Mouse (Mus musculus): ENCODE measurements around the gene Rps27l. TPM values are rescaled to one million over a fixed set of nuclear protein-coding genes. Genes with fewer than 3 reads are reported as not detected.

The Rps27l gene
- 272 and 290 TPM in 2 replicates for polyA plus RNA-seq (2012; rRNA removed)

GRCm38 (mm10) chr9:66945647-66946641 lies at the start of gene Rps27l:
Rps27l (plus strand) TSS chr9:66946086.

GRCm38 (mm10) chr9:66919382-66919971 lies 26.4 kb upstream of the Rps27l start, which contains the start of gene Rab8b:
Rab8b (minus strand) TSS chr9:66919687.

GRCm38 (mm10) chr9:66975239-66975645 lies 29.4 kb downstream of the Rps27l start, which contains the start of gene Lactb:
Lactb (minus strand) TSS chr9:66975484.

Other genes starting within 250 kb of the Rps27l start
- 0.16 and 0.32 TPM in 2 replicates for gene Car12, start 232.4 kb upstream of the Rps27l start, polyA plus RNA-seq (2012; rRNA removed)
- 0.51 and 0.63 TPM in 2 replicates for gene Aph1b, start 150.6 kb upstream of the Rps27l start, polyA plus RNA-seq (2012; rRNA removed)
- gene Gm10647, start 149.0 kb upstream of the Rps27l start, polyA plus RNA-seq (2012; rRNA removed), result 0.05 and 0.07 TPM in 2 replicates
- gene Aph1c, start 111.4 kb upstream of the Rps27l start, polyA plus RNA-seq (2012; rRNA removed), result 0.59 and 0.76 TPM in 2 replicates
- gene Rab8b, start 26.4 kb upstream of the Rps27l start, polyA plus RNA-seq (2012; rRNA removed), result 20.0 and 24.7 TPM in 2 replicates
- 6.1 and 6.5 TPM in 2 replicates for gene Lactb, start 29.4 kb downstream of the Rps27l start, polyA plus RNA-seq (2012; rRNA removed)
- gene Tpm1, start 103.3 kb downstream of the Rps27l start, polyA plus RNA-seq (2012; rRNA removed), result 97.8 and 109 TPM in 2 replicates

Data from liver, embryonic 14 days (tissue).